Mouse (Mus musculus) macrophage (primary cell): ENCODE data around the gene Wnt9b. TPM values are rescaled to one million over a fixed set of nuclear protein-coding genes. Genes with fewer than 3 reads are reported as not detected.
A peak's percentile ranks its signal among the peaks of the same experiment; 100 is the strongest.

Source experiments
- H3K27ac ChIP-seq: fragments of 350-480 bp; formaldehyde crosslinking; 2 replicates; pipeline ENCODE4 v1.9.0; 2021
- H3K36me3 ChIP-seq: fragments of 350-480 bp; formaldehyde crosslinking; 2 replicates; pipeline ENCODE4 v1.9.0; 2021; ENCODE audit errors: inconsistent target
- H3K4me3 ChIP-seq: fragments of 350-480 bp; formaldehyde crosslinking; 2 replicates; pipeline ENCODE4 v1.9.0; 2021; ENCODE audit errors: inconsistent target
- H3K79me2 ChIP-seq: fragments of 350-480 bp; formaldehyde crosslinking; 2 replicates; pipeline ENCODE4 v1.9.0; 2021; ENCODE audit errors: inconsistent target
- WGBS: methylation state at CpG from one replicate; pipeline ENCODE4 v1.1.7; 2026; ENCODE audit warnings: inconsistent platforms; ENCODE audit not compliant: missing documents; 5-methylcytosine and 5-hydroxymethylcytosine counted together
- polyA plus RNA-seq: library from polyadenylated mRNA; stranded (reverse); fragments of 250-400 nt; gene quantifications from 3 replicates; pipeline ENCODE4 v1.2.4, GENCODE M21; 2018; ENCODE audit warnings: inconsistent platforms

The Wnt9b gene
- polyA plus RNA-seq, 1 experiment from 2014 or later, result not detected

DNA sequence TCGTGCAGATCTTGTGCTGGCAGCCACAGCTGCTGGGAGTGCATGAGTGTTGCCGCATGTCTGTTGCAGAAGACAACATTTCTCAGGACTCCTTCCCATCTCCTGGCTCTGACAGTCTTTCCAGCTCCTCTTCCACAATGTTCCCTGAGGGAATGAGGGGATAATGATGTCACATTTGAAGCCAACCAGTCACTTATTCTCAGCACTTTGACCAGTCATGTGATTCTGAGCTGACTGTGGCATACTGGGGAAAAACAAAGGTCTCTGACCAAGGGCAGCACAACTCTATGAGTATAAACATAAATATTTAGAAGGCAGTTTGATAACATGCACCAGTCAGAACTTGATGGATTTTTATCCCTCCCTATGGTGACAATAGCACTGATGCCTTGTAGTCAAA lies 35.5 kb downstream of the Wnt9b start:
- WGBS, result 95% methylated on average over 2 of the region's 2 CpGs
- Histone ChIP-seq H3K36me3 (no peaks in the 10 kb centered on the region), H3K79me2 (no peaks in the 10 kb centered on the region), H3K27ac (no peak overlapping the region), H3K4me3 (no peak overlapping the region)

- no peaks in the 10 kb centered on the region for H3K36me3 ChIP-seq
- H3K27ac ChIP-seq, result no peak overlapping the region
- no peaks in the 10 kb centered on the region for H3K79me2 ChIP-seq
- WGBS, result 78% methylated on average over 27 of the region's 28 CpGs
- H3K4me3 ChIP-seq, result no peak overlapping the region
Measured at GRCm38 (mm10) chr11:103711851-103712587, 37.6 kb downstream of the Wnt9b start.

- no peaks in the 10 kb centered on the region for H3K36me3 ChIP-seq
- no peak overlapping the region for H3K4me3 ChIP-seq
- no peak overlapping the region for H3K27ac ChIP-seq
- 88% methylated on average over 1 of the region's 1 CpGs for WGBS
- H3K79me2 ChIP-seq, result no peaks in the 10 kb centered on the region
Measured at GRCm38 (mm10) chr11:103709982-103710381, 39.6 kb downstream of the Wnt9b start.

DNA sequence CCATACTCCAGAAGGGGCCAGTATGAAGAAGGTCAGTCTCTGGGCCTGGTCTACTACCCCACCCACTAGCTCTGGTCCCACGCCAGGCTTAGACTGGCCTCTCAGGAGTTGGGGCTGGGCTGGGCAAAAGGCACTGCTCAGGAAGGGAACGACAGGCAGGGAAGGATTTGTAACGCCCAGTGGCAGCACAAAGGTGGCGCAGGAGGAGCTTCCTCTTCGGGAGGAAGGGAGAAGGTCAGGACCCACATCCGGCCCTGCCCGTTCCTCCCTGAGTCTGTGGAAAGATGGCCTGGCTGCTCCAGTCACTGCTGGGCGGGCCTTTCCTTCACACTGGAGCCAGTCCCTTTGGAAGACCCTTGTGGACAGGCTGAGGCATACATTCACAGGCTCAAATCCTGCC lies 42.6 kb downstream of the Wnt9b start:
- H3K36me3 ChIP-seq, result no peaks in the 10 kb centered on the region

DNA sequence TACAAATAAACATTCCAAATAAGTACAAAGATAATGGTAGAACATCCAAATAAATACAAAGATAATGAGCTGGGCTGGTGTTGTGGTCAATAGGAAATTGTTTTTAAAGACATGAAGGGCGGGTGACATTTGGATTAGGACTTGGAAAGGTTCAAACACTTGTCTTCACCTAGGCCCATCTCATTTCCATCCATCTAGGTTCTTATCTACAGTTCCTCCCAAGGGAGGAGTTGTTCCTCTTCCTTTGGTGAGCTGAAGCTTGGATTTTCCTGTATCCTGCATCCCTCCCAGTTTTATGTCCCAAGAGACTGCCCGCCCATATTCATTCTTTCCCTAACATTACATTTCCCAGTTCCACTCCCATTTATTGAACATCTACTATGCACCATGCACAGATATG lies 51.4 kb downstream of the Wnt9b start:
- peaks cover 42% of the 10 kb centered on the region for H3K79me2 ChIP-seq
- peak overlapping the region; percentile 89 for H3K4me3 ChIP-seq
- no peaks in the 10 kb centered on the region for H3K36me3 ChIP-seq
- H3K27ac ChIP-seq, result peak overlapping the region; percentile 82
- 84% methylated on average over 2 of the region's 2 CpGs for whole genome bisulfite sequencing

More for the DNA sequence above, 42.6 kb downstream of the Wnt9b start:
- H3K27ac ChIP-seq, result no peak overlapping the region
- no peak overlapping the region for H3K4me3 ChIP-seq
- 57% methylated on average over 8 of the region's 8 CpGs for WGBS
- no peaks in the 10 kb centered on the region for H3K79me2 ChIP-seq

- Histone ChIP-seq H3K36me3 (no peaks in the 10 kb centered on the region), H3K4me3 (peak within 1 kb of the TSS; percentile 89), H3K27ac (peak within 1 kb of the TSS; percentile 82), H3K79me2 (peaks cover 48% of the 10 kb centered on the region)
- under 1% methylated on average over 56 of the region's 57 CpGs for WGBS
Measured at GRCm38 (mm10) chr11:103697565-103698176, 52.0 kb downstream of the Wnt9b start, which contains the start of gene Gosr2. Gene Gosr2 (minus strand): TSS chr11:103697898.

GRCm38 (mm10) chr11:103696851-103697564 lies 52.6 kb downstream of the Wnt9b start:
- H3K4me3 ChIP-seq, result peak overlapping the region; percentile 89
- H3K27ac ChIP-seq, result peak overlapping the region; percentile 82
- WGBS, result under 1% methylated on average over 18 of the region's 18 CpGs
- H3K36me3 ChIP-seq, result no peaks in the 10 kb centered on the region
- peaks cover 54% of the 10 kb centered on the region for H3K79me2 ChIP-seq

- 82% methylated on average over 1 of the region's 1 CpGs for WGBS
- Histone ChIP-seq H3K4me3 (no peak overlapping the region), H3K27ac (no peak overlapping the region), H3K36me3 (no peaks in the 10 kb centered on the region), H3K79me2 (peaks cover 89% of the 10 kb centered on the region)
Measured at GRCm38 (mm10) chr11:103693241-103693640, 56.4 kb downstream of the Wnt9b start.

GRCm38 (mm10) chr11:103691036-103691435 lies 58.6 kb downstream of the Wnt9b start:
- 90% methylated on average over 1 of the region's 1 CpGs for WGBS
- Histone ChIP-seq H3K27ac (no peak overlapping the region), H3K36me3 (0 out of 2 replicates have a peak, but pooled peaks cover 9% of the 10 kb centered on the region), H3K4me3 (no peak overlapping the region), H3K79me2 (peaks cover 90% of the 10 kb centered on the region)

- Histone ChIP-seq H3K27ac (peak overlapping the region; percentile 44), H3K36me3 (peaks cover 17% of the 10 kb centered on the region), H3K4me3 (no peak overlapping the region), H3K79me2 (peaks cover 75% of the 10 kb centered on the region)
- WGBS, result 17% methylated on average over 3 of the region's 3 CpGs
Measured at GRCm38 (mm10) chr11:103688980-103689378, 60.6 kb downstream of the Wnt9b start.

GRCm38 (mm10) chr11:103688271-103688979 lies 61.2 kb downstream of the Wnt9b start:
- Histone ChIP-seq H3K79me2 (peaks cover 70% of the 10 kb centered on the region), H3K27ac (peak overlapping the region; percentile 44), H3K36me3 (peaks cover 23% of the 10 kb centered on the region), H3K4me3 (no peak overlapping the region)
- WGBS, result 25% methylated on average over 6 of the region's 6 CpGs

- H3K27ac ChIP-seq, result peak overlapping the region; percentile 73
Measured at GRCm38 (mm10) chr11:103686706-103687105, 62.9 kb downstream of the Wnt9b start.

DNA sequence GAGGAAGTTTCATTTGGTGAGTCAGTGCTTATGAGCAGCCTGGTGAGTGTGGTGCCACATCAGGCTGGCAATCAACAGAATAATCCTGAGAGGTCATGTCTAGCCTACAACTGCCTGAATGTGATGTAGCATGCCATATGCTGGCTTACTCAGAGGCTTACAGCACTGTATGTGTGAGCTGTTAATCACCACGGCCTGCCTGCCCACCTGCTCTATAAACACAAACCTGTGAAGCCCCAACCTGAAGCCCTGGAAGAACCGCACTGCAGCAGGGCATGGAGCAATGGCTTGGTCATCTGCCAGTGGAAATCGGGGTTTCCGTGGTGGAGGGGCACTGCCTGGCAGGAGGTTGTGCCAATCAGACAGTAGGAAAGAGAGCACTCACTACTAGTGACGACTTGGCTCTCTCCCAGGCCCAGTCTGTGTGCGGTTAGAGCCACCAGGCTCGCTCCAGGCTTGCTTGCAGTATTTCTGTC lies 64.3 kb downstream of the Wnt9b start:
- WGBS, result 9% methylated on average over 7 of the region's 7 CpGs
- Histone ChIP-seq H3K36me3 (peaks cover 54% of the 10 kb centered on the region), H3K79me2 (peaks cover 38% of the 10 kb centered on the region), H3K4me3 (no peak overlapping the region), H3K27ac (peak overlapping the region; percentile 73)

More at GRCm38 (mm10) chr11:103686706-103687105, 62.9 kb downstream of the Wnt9b start:
- H3K36me3 ChIP-seq, result peaks cover 40% of the 10 kb centered on the region
- H3K79me2 ChIP-seq, result peaks cover 53% of the 10 kb centered on the region
- 7% methylated on average over 6 of the region's 6 CpGs for WGBS
- no peak overlapping the region for H3K4me3 ChIP-seq

GRCm38 (mm10) chr11:103683667-103684334 lies 65.8 kb downstream of the Wnt9b start:
- peaks cover 69% of the 10 kb centered on the region for H3K36me3 ChIP-seq
- no peak overlapping the region for H3K4me3 ChIP-seq
- peak overlapping the region; percentile 73 for H3K27ac ChIP-seq
- peaks cover 23% of the 10 kb centered on the region; the same call in 1 of the 2 replicates for H3K79me2 ChIP-seq
- 87% methylated on average over 11 of the region's 11 CpGs for WGBS
